Mouse (Mus musculus): ENCODE measurements around the gene Wwox.

DNA sequence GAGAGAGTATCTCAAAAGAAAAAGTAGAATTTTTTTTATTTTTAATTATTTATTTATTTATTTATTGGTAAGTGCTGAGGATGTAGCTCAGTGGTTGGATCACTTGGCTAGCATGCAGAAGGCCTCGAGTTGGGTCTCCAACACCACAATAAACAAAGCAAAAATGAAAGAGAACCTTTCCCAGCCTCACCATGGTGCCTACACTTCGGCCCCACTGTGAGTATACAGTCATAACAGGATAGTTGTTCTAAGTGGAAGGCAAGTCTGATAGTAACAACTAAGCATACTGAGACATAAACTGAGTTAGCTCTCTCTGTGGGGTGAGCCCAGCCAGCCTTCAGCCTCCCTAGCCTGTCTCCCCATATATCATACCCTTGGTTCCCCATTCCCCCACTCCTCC lies 672.6 kb downstream of the Wwox start:
- TF ChIP-seq CTCF (IDR thresholded peaks at IDR 0.05; ENCODE audit: low read depth), result no peak
- TF ChIP-seq EP300 (IDR thresholded peaks at IDR 0.05; ENCODE audit: low read depth), result no peak

All from liver, embryonic 14.5 days (tissue).